ENCODE assay signal across 43 mouse cellular contexts in genomic region chr12:72667868-72668469, GRCm38 (mm10). TPM values are rescaled to one million over a fixed set of nuclear protein-coding genes. Genes with fewer than 3 reads are reported as not detected.
DNase-seq lines count a peak whose midpoint lies in the region; ATAC-seq and TF ChIP-seq lines count a peak whose summit lies in the region.
"Had no signal": no experiment of that assay in that cellular context is flagged by ENCODE, and none has a peak within 500 bp of the region (broad histone marks: within the 10 kb centered on the region; RNA-seq: fewer than 3 reads in every experiment).

No protein-coding gene starts in this region.

- H3K9ac ChIP-seq in lung, postnatal 0 days (replicated peaks; ENCODE audit: low read depth): no peak overlapping the region
- H3K9ac ChIP-seq: embryonic facial prominence, embryonic 12.5 days; forebrain, embryonic 15.5 days; hindbrain, embryonic 12.5 days; limb, embryonic 13.5 days; liver, embryonic 12.5 days had no signal

- no peak overlapping the region for H3K4me3 ChIP-seq in lung, postnatal 0 days (ENCODE audit: low read depth, low read length)
- H3K4me3 ChIP-seq: embryonic facial prominence, embryonic 12.5 days; forebrain, embryonic 10.5 days; forebrain, embryonic 15.5 days; hindbrain, embryonic 12.5 days; limb, embryonic 13.5 days; liver, embryonic 12.5 days had no signal

- H3K27me3 ChIP-seq in lung, postnatal 0 days (replicated peaks; ENCODE audit: insufficient read depth, low read length): no peaks in the 10 kb centered on the region
- H3K27me3 ChIP-seq: embryonic facial prominence, embryonic 12.5 days; forebrain, embryonic 15.5 days; liver, embryonic 12.5 days had no signal

- TF ChIP-seq EP300 in lung, postnatal 0 days (IDR thresholded peaks at IDR 0.05): peak; percentile 27; the same call in 1 of the 2 replicates

- H3K36me3 ChIP-seq in lung, postnatal 0 days (ENCODE audit: insufficient read depth, low read length): no peaks in the 10 kb centered on the region
- H3K36me3 ChIP-seq: embryonic facial prominence, embryonic 12.5 days; forebrain, embryonic 10.5 days; forebrain, embryonic 15.5 days; hindbrain, embryonic 12.5 days; limb, embryonic 13.5 days; liver, embryonic 12.5 days had no signal

- no peaks in the 10 kb centered on the region for H3K9me3 ChIP-seq in lung, postnatal 0 days (ENCODE audit: low read length)
- H3K9me3 ChIP-seq: embryonic facial prominence, embryonic 12.5 days; forebrain, embryonic 10.5 days; forebrain, embryonic 15.5 days; hindbrain, embryonic 12.5 days; limb, embryonic 13.5 days; liver, embryonic 12.5 days had no signal

- peaks cover 6% of the 10 kb centered on the region for H3K4me1 ChIP-seq in lung, postnatal 0 days (ENCODE audit: insufficient read depth, low read depth, low read length)

- no peak for TF ChIP-seq CTCF in lung, postnatal 0 days (IDR thresholded peaks at IDR 0.05)

- no peak overlapping the region for H3K4me2 ChIP-seq in lung, postnatal 0 days (replicated peaks; ENCODE audit: low read depth, low read length)
- H3K4me2 ChIP-seq: embryonic facial prominence, embryonic 12.5 days; forebrain, embryonic 15.5 days; heart, embryonic 11.5 days; hindbrain, embryonic 12.5 days; limb, embryonic 13.5 days; liver, embryonic 12.5 days had no signal

- peak overlapping the region; percentile 60 for H3K27ac ChIP-seq in lung, postnatal 0 days (ENCODE audit: low read length)
- H3K27ac ChIP-seq: embryonic facial prominence, embryonic 12.5 days; forebrain, embryonic 10.5 days; forebrain, embryonic 15.5 days; hindbrain, embryonic 12.5 days; hindbrain, postnatal 0 days; kidney, postnatal 0 days; limb, embryonic 13.5 days; liver, embryonic 12.5 days; stomach, postnatal 0 days had no signal

- peak; percentile 26 to 27 for DNase-seq in heart, postnatal 10 days
- no peak for DNase-seq in heart, postnatal 36 days
- DNase-seq in lung, postnatal 0 days (ENCODE audit: low spot score): peak; percentile 63
- DNase-seq in lung, postnatal 36 days: no peak
- DNase-seq in mesoderm, embryonic 11.5 days (ENCODE audit: low read depth, low spot score): peak; percentile 11
- no peak for DNase-seq in yolk sac, embryonic 10.5 days (ENCODE audit: low spot score)
- DNase-seq in gastrocnemius, postnatal 36 days: no peak
- DNase-seq: adrenal gland, adult 2 months; B cell, adult 2 months; cerebellum, adult 8-10 months; cerebellum, postnatal 25 days; gastrocnemius, postnatal 25 days; heart, postnatal 14 days; kidney, adult 8-10 months; kidney, postnatal 4 days; midbrain, embryonic 14.5 days; right cerebral cortex, postnatal 4 days; thymus, adult 18-20 months; thymus, postnatal 36 days had no signal

- no peak; the same call in 1 of the 2 replicates for ATAC-seq in lung, postnatal 0 days
- peak; percentile 29 to 68; a peak in 2 of 4 replicates for ATAC-seq in hematopoietic stem cell, adult 5-6 weeks (replicated peaks in 1 of 2; ENCODE audit: insufficient read depth in 1 of 2, low FRiP score in 2 of 2, low TSS enrichment in 1 of 2, low read depth in 1 of 2, poor library complexity in 2 of 2, severe bottlenecking in 2 of 2)
- ATAC-seq: activated CD4-positive, CD25-positive, alpha-beta regulatory T cell, adult 4 months; forebrain, embryonic 15.5 days; hindbrain, postnatal 0 days; intestine, embryonic 16.5 days; liver, embryonic 12.5 days had no signal

- intact Hi-C loops in heart, postnatal 10 days (cut with DNase I): loop anchor here (10.0 kb wide), 1 partner anchor 563 kb away; no protein-coding TSS in a partner anchor
- intact Hi-C loops in heart, postnatal 36 days (cut with DNase I): no loop called here
- intact Hi-C loops in gastrocnemius, postnatal 36 days (cut with DNase I): loop anchor here (5.0 kb wide), 1 partner anchor 94 kb away; no protein-coding TSS in a partner anchor

- WGBS in lung, postnatal 0 days: 39% methylated on average over 10 of the region's 10 CpGs

RNA-seq across cellular contexts. Expression of gene Dhrs7, which starts 3.3 kb away (rescaled TPM):
- total RNA-seq in heart, postnatal 10 days (2021): 100 to 1,000 TPM; 122 to 137 TPM
- 10 to 100 TPM; 76.3 to 80.8 TPM for total RNA-seq in heart, postnatal 36 days (2021)
- polyA plus RNA-seq in lung, postnatal 0 days (2015; fragmentation: Nextera tagmentation; extraction: Ambion mirVana): 102 and 111 TPM in 2 replicates
- total RNA-seq in hematopoietic stem cell, adult 5-6 weeks (2017): 38.0 and 68.1 TPM in 2 replicates
- 10 to 100 TPM; 14.8 to 17.9 TPM for total RNA-seq in gastrocnemius, postnatal 36 days (2021)

RNA-seq across cellular contexts. Expression of gene Gm4756, which starts 18.5 kb away (rescaled TPM):
- total RNA-seq in heart, postnatal 10 days (2021): not detected
- not detected for total RNA-seq in heart, postnatal 36 days (2021)
- polyA plus RNA-seq in lung, postnatal 0 days (2015; fragmentation: Nextera tagmentation; extraction: Ambion mirVana): 0.15 TPM in 1 of 2 replicates, not detected in the other
- total RNA-seq in hematopoietic stem cell, adult 5-6 weeks (2017): not detected in 2 replicates
- not detected for total RNA-seq in gastrocnemius, postnatal 36 days (2021)
- total RNA-seq: adrenal gland, postnatal 4 days; gastrocnemius, adult 18-20 months; gastrocnemius, postnatal 25 days; heart, postnatal 14 days; hindbrain, postnatal 0 days; layer of hippocampus, adult 8-10 months; layer of hippocampus, postnatal 25 days; left cerebral cortex, adult 8-10 months; left cerebral cortex, postnatal 36 days; megakaryocyte-erythroid progenitor cell, adult 5-6 weeks; monocyte, adult 5-6 weeks had no signal
- polyA plus RNA-seq: activated CD4-positive, CD25-positive, alpha-beta regulatory T cell, adult 4 months; embryonic facial prominence, embryonic 12.5 days; forebrain, embryonic 10.5 days; forebrain, embryonic 15.5 days; frontal cortex, adult 2 months; heart, embryonic 11.5 days; hindbrain, embryonic 12.5 days; hindbrain, postnatal 0 days; intestine, embryonic 16.5 days; kidney, postnatal 0 days; limb, embryonic 13.5 days; liver, embryonic 12.5 days; midbrain, embryonic 14.5 days; neural tube, embryonic 14.5 days; spleen, adult 2 months; stomach, postnatal 0 days had no signal

Comparison
In these comparisons a context has a peak if more than half of its experiments do, and no peak if none do; other contexts are left out.
1. DNase-seq: peak in heart, postnatal 10 days (2 of 2), lung, postnatal 0 days (single experiment) and mesoderm, embryonic 11.5 days (single experiment); none in heart, postnatal 36 days (0 of 2), lung, postnatal 36 days (single experiment), yolk sac, embryonic 10.5 days (single experiment) and gastrocnemius, postnatal 36 days (0 of 2).